Mouse (Mus musculus): ENCODE results near the gene Ppbp.

- TF ChIP-seq POLR2A (IDR thresholded peaks at IDR 0.05; ENCODE audit: control insufficient read depth, low read depth, low read length) (no peak), CTCF (IDR thresholded peaks at IDR 0.05; ENCODE audit: control insufficient read depth, insufficient read depth, insufficient replicate concordance, low read depth, low read length) (no peak)
These were observed 10.2 kb upstream of the Ppbp start for GRCm38 (mm10) chr5:90758020-90758605.
